Mouse (Mus musculus): ENCODE results near the gene Oas1h.

GRCm38 (mm10) chr5:120844713-120845112, 16.5 kb upstream of the Oas1h start:
- TF ChIP-seq MAX (IDR thresholded peaks at IDR 0.05; ENCODE audit: low read length) (no peak), TCF12 (IDR thresholded peaks at IDR 0.05; ENCODE audit: low read depth, low read length) (no peak), EP300 (IDR thresholded peaks at IDR 0.05; ENCODE audit: low read depth in 1 of 2, low read length in 2 of 2) (no peak), TAL1 (IDR thresholded peaks at IDR 0.05; ENCODE audit: low read length) (no peak), CTCF (IDR thresholded peaks at IDR 0.05 in 2 of 3, conservative IDR thresholded peaks at IDR 0.05 in 1 of 3; ENCODE audit: control insufficient read depth in 1 of 3, insufficient read depth in 1 of 3, low read depth in 2 of 3, low read length in 3 of 3, poor library complexity in 1 of 3, severe bottlenecking in 1 of 3) (no peak), GATA1 (IDR thresholded peaks at IDR 0.05; ENCODE audit: low read depth, low read length) (no peak)

Data from MEL (cell line).